Mouse (Mus musculus): ENCODE measurements at regions not wholly inside any gene's neighbourhood (a gene's known extent, or its start where the extent isn't known, plus 50 kb on each side); places are given as distances from the start of the nearest gene placed in this dataset.

DNA sequence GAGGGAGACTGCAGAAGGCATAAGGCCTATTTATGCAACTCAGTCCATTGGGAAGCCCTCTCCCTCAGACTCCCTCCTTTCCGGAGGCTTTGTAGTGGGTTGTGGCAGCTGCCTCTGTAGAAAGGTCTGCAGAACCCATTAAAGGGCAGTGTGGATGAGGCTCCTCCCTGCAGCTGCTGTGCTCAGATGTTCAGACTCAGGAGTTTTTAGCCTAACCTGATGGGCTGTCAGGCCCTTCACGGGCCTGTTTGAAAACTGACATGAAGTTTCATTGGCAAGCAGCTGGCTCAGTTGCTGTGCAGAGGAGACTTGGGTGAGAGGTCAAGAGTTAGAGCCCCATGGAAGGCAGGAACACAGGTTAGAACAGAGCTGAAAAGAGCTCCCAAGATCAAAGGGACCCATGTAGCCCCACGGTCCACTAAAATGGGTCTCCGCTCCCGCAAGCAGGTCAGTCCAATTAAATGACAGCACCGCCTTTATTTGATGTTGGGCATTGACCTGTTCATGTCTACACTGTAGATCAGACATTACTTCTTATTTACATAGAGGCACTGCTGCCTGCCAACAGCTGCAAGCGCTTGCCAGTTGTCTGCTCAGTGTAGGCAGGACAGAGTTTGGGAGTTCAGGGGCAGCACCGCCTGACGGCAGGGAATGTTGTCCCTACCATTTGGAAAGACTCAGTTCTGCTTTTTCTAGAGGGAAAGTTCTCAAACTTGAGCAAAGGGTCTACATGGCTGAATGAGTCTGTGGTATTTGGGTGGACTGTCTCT, 53.8 kb upstream of the Usp46 start:
- H3K4me2 ChIP-seq, result no peak overlapping the region
- H3K27ac ChIP-seq (ENCODE audit: poor library complexity, severe bottlenecking), result no peak overlapping the region
- H3K4me3 ChIP-seq, result no peak overlapping the region
- H3K4me1 ChIP-seq (replicated peaks), result 0 out of 2 replicates have a peak, but pooled peaks cover 3% of the 10 kb centered on the region
- ATAC-seq (ENCODE audit: insufficient number of reproducible peaks, low FRiP score), result no peak
- 75% methylated on average over 9 of the region's 9 CpGs for WGBS
- H3K36me3 ChIP-seq, result no peaks in the 10 kb centered on the region
- H3K27me3 ChIP-seq (replicated peaks), result no peaks in the 10 kb centered on the region
- H3K9me3 ChIP-seq (replicated peaks), result no peaks in the 10 kb centered on the region
- no peak overlapping the region for H3K9ac ChIP-seq

DNA sequence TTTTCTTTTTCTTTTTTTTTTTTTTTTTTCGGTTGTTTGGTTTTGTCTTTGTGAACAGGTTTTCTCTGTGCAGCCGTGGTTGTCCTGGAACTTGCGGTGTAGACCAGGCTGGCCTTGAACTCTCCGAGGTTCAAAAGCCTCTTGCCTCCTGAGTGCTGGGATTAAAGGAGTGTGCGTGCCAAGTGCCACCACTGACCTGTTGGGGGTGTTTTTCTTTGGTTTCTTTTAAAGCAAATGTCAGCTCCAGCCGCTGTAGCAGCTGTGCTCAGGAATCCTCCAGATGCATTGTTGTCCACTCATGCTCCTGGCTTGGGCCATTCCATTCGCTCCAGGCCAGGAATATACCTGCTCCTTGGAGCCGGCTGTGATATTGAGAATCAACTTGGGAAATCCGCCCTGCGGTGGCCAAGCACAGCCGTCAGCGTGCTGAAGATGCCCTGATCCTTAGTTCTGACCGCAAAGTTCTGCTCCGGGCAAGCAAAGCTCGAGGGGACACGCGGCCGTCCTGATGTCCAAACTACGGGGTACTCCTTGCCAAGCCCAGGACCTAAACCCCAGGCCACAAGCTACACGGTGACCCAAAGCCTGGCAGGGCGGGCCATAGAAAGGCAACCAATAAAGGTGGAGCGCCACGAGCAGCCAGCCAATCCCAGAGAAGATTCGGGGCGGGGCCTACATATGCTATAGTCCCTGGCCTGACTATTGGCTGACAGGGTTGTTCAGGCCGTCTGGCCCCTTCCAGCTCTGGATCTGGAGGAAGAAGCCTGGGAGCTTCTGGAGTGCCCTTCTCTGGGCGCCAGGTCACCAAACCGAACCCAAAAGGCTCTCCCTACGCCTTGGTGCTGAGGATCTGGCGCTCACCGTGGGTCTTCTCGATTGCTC, 58.0 kb upstream of the Usp46 start:
- peak overlapping the region; percentile 55 for H3K4me2 ChIP-seq
- no peaks in the 10 kb centered on the region for H3K36me3 ChIP-seq
- WGBS, result 47% methylated on average over 32 of the region's 32 CpGs
- peak overlapping the region; percentile 65 for H3K9ac ChIP-seq
- H3K27me3 ChIP-seq (replicated peaks), result no peaks in the 10 kb centered on the region
- H3K27ac ChIP-seq (ENCODE audit: poor library complexity, severe bottlenecking), result peak overlapping the region; percentile 57; the same call in 1 of the 2 replicates
- peak overlapping the region; percentile 42 for H3K4me3 ChIP-seq
- ATAC-seq (ENCODE audit: insufficient number of reproducible peaks, low FRiP score), result peak; percentile 97
- H3K4me1 ChIP-seq (replicated peaks), result 0 out of 2 replicates have a peak, but pooled peaks cover 3% of the 10 kb centered on the region
- H3K9me3 ChIP-seq (replicated peaks), result no peaks in the 10 kb centered on the region

DNA sequence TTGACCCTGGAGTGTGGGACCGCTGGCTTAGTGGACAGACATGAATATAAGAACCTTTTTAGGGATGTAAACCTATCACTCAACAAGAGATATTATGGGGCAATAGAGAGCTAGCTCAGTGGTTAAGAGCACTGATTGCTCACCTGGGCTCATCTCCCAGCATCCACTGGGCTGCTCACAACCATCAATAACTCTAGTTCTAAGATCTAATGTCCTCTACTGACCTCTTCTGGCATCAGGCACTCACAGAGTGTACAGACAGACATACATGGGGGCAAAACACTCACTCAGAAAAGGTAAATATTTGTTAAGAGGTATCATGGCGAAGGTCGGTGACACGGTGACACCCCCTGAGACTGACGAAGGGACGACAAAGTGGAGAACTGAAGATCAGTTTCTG, 59.3 kb upstream of the Usp46 start:
- H3K4me1 ChIP-seq (replicated peaks), result no peaks in the 10 kb centered on the region
- no peak overlapping the region for H3K4me3 ChIP-seq
- no peak overlapping the region for H3K4me2 ChIP-seq
- 89% methylated on average over 6 of the region's 6 CpGs for whole genome bisulfite sequencing
- ATAC-seq (ENCODE audit: insufficient number of reproducible peaks, low FRiP score), result no peak
- H3K9me3 ChIP-seq (replicated peaks), result no peaks in the 10 kb centered on the region
- no peak overlapping the region for H3K27ac ChIP-seq (ENCODE audit: poor library complexity, severe bottlenecking)
- no peaks in the 10 kb centered on the region for H3K36me3 ChIP-seq
- H3K9ac ChIP-seq, result no peak overlapping the region
- no peaks in the 10 kb centered on the region for H3K27me3 ChIP-seq (replicated peaks)

DNA sequence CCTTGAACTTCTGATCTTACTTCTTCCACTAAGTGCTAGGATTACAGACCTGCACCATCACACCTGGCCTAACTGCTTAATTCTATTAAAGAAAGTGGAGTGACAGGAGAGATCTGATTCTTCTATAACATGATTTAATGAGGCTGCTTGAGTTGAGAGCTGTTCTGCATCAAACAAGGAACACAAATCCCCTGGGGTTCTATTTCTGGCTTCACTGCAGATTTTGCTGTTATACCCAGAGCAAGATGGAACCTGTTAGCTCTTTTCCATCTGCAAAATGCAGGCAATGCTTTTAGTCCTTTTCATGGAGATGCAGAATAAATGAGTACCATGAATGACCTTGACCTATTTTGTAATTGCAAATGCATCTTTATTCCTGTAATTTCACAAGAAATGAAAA, 61.4 kb upstream of the Usp46 start:
- no peak for ATAC-seq (ENCODE audit: insufficient number of reproducible peaks, low FRiP score)
- no peaks in the 10 kb centered on the region for H3K9me3 ChIP-seq (replicated peaks)
- H3K4me2 ChIP-seq, result no peak overlapping the region
- H3K27ac ChIP-seq (ENCODE audit: poor library complexity, severe bottlenecking), result no peak overlapping the region
- no peaks in the 10 kb centered on the region for H3K27me3 ChIP-seq (replicated peaks)
- H3K4me1 ChIP-seq (replicated peaks), result no peaks in the 10 kb centered on the region
- H3K9ac ChIP-seq, result no peak overlapping the region
- no peak overlapping the region for H3K4me3 ChIP-seq
- no peaks in the 10 kb centered on the region for H3K36me3 ChIP-seq

- Histone ChIP-seq H3K9me3 (replicated peaks) (no peaks in the 10 kb centered on the region), H3K36me3 (no peaks in the 10 kb centered on the region), H3K4me3 (no peak overlapping the region), H3K9ac (no peak overlapping the region), H3K4me2 (no peak overlapping the region), H3K27ac (ENCODE audit: poor library complexity, severe bottlenecking) (no peak overlapping the region), H3K4me1 (replicated peaks) (peaks cover 17% of the 10 kb centered on the region), H3K27me3 (replicated peaks) (no peaks in the 10 kb centered on the region)
- ATAC-seq (ENCODE audit: insufficient number of reproducible peaks, low FRiP score), result no peak
- WGBS, result 70% methylated on average over 8 of the region's 8 CpGs
These were observed 62.4 kb upstream of the Rasl11b start for GRCm38 (mm10) chr5:74132671-74133070.

GRCm38 (mm10) chr5:74136377-74136776, 58.7 kb upstream of the Rasl11b start:
- no peak for ATAC-seq (ENCODE audit: insufficient number of reproducible peaks, low FRiP score)
- Histone ChIP-seq H3K9me3 (replicated peaks) (no peaks in the 10 kb centered on the region), H3K27me3 (replicated peaks) (no peaks in the 10 kb centered on the region), H3K4me3 (no peak overlapping the region), H3K4me2 (no peak overlapping the region), H3K27ac (ENCODE audit: poor library complexity, severe bottlenecking) (peak overlapping the region; percentile 36; the same call in 1 of the 2 replicates), H3K9ac (no peak overlapping the region), H3K36me3 (no peaks in the 10 kb centered on the region), H3K4me1 (replicated peaks) (peaks cover 27% of the 10 kb centered on the region)
- 51% methylated on average over 5 of the region's 5 CpGs for WGBS

DNA sequence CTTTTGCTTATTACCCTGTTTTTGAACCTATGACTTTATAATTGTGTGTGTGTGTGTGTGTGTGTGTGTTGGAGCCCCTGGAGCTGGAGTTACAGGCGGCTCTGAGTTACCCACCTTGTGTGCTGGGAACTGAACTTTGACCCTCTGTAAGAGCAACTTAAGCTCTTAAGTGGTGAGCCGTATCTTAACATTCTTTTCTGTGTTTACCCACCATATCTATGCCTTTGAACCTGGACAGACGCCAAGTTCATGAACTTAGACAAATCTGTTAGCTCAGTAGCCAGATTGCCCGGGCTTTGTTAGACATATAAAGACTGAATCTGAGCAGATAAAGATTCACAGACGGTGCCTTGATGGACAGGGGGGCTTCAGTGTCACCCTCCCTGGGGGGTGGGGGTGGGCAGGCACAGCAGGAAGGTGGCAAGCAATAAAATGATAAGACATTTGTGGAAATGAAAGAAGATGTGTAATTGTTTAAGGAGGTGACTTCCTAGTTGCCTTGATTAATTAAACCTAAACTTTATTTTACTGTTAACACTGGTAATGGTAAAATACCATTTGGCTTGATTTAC, 58.1 kb upstream of the Rasl11b start:
- H3K27ac ChIP-seq (ENCODE audit: poor library complexity, severe bottlenecking), result peak overlapping the region; percentile 72; the same call in 1 of the 2 replicates

DNA sequence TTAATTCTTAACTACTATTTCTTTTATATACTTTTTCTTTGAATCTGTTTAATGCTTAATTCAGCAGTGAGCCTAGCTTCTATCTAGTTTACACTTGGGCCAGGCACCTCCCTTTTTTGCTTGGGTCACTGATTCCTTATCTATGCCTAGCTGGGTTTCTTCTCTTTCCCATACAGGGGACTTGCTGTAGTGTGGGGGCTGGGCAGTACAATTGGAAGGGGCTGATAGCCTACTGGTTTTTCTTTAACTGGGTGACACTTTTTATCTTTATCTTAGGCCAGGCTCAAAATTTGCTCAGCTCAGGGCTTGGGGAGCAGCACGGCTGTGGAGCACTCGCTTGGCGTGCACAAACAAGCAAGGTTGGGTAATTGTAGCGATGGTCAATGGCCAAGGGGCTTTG, 51.1 kb upstream of the Rasl11b start:
- ATAC-seq (ENCODE audit: insufficient number of reproducible peaks, low FRiP score), result no peak
- Histone ChIP-seq H3K27me3 (replicated peaks) (no peaks in the 10 kb centered on the region), H3K4me1 (replicated peaks) (peaks cover 44% of the 10 kb centered on the region), H3K9ac (no peak overlapping the region), H3K4me3 (no peak overlapping the region), H3K4me2 (no peak overlapping the region), H3K36me3 (no peaks in the 10 kb centered on the region), H3K9me3 (replicated peaks) (no peaks in the 10 kb centered on the region), H3K27ac (ENCODE audit: poor library complexity, severe bottlenecking) (peak overlapping the region; percentile 71)
- 54% methylated on average over 4 of the region's 4 CpGs for WGBS

More for the DNA sequence above, 58.1 kb upstream of the Rasl11b start:
- Histone ChIP-seq H3K27me3 (replicated peaks) (no peaks in the 10 kb centered on the region), H3K4me1 (replicated peaks) (peaks cover 27% of the 10 kb centered on the region), H3K9me3 (replicated peaks) (no peaks in the 10 kb centered on the region), H3K4me2 (no peak overlapping the region), H3K9ac (no peak overlapping the region), H3K36me3 (no peaks in the 10 kb centered on the region), H3K4me3 (no peak overlapping the region)
- 7% methylated on average over 5 of the region's 5 CpGs for WGBS
- ATAC-seq (ENCODE audit: insufficient number of reproducible peaks, low FRiP score), result peak; percentile 63

DNA sequence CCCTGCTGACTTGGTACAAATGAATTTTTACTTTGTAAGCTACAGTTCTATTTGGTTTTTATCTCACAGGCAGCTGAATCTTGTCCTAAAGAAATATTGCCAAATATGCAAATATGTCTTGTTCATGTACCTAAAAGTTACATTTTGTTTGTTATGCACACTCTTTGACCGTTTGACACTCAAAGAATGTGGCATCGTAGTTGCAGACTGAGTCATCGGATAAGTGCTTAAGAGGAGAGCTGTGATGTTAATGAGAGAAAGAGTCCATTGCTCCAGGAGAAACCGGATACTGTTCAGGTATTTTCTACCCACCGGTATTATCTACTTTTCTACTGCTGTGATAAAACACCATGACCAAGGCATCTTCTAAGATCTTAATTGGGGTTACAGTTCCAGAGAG, 50.3 kb upstream of the Rasl11b start:
- H3K9ac ChIP-seq, result no peak overlapping the region
- no peak overlapping the region for H3K4me2 ChIP-seq
- no peaks in the 10 kb centered on the region for H3K9me3 ChIP-seq (replicated peaks)
- no peak for ATAC-seq (ENCODE audit: insufficient number of reproducible peaks, low FRiP score)
- H3K36me3 ChIP-seq, result no peaks in the 10 kb centered on the region
- H3K4me3 ChIP-seq, result no peak overlapping the region
- no peaks in the 10 kb centered on the region for H3K27me3 ChIP-seq (replicated peaks)
- WGBS, result 43% methylated on average over 5 of the region's 5 CpGs
- peak overlapping the region; percentile 71 for H3K27ac ChIP-seq (ENCODE audit: poor library complexity, severe bottlenecking)
- peaks cover 48% of the 10 kb centered on the region for H3K4me1 ChIP-seq (replicated peaks)

Measured in heart, embryonic 12.5 days (tissue).